In genomic region chr2:173561851-173562442, GRCm38 (mm10) we compare ENCODE assay signal across 8 mouse cellular contexts. TPM values are rescaled to one million over a fixed set of nuclear protein-coding genes. Genes with fewer than 3 reads are reported as not detected.
A peak's percentile ranks its signal among the peaks of the same experiment; 100 is the strongest.
DNase-seq lines count a peak whose midpoint lies in the region; ATAC-seq lines count a peak whose summit lies in the region.

No protein-coding gene starts in this region.

- peak; percentile 86 for ATAC-seq in megakaryocyte progenitor cell, adult 5-6 weeks (replicated peaks; ENCODE audit: poor library complexity)

- peak; percentile 79 for DNase-seq in B cell, adult 2 months
- DNase-seq in R1 (ENCODE audit: low read depth, low spot score): peak; percentile 55
- DNase-seq in embryo, embryonic 11 days: peak; percentile 72
- DNase-seq in heart, postnatal 10 days: peak; percentile 73 to 82
- DNase-seq in left cerebral cortex, adult 11 months (ENCODE audit: low spot score): peak; percentile 53
- peak; percentile 88 for DNase-seq in right cerebral cortex, postnatal 14 days
- DNase-seq in yolk sac, embryonic 10.5 days (ENCODE audit: low spot score): peak; percentile 28

- intact Hi-C loops in heart, postnatal 10 days (cut with DNase I): loop anchor here (1.0 to 5.0 kb wide), 4 partner anchors 376 to 1340 kb away; no protein-coding TSS in a partner anchor

RNA-seq across cellular contexts. Expression of gene Ankrd60, which starts 16.2 kb away (rescaled TPM):
- not detected for total RNA-seq in heart, postnatal 10 days (2021)
- 0.88 TPM in 1 of 2 replicates, not detected in the other for total RNA-seq in megakaryocyte progenitor cell, adult 5-6 weeks (2015)
- total RNA-seq in megakaryocyte progenitor cell, adult 5-6 weeks (2017): not detected in 2 replicates

RNA-seq across cellular contexts. Expression of gene 1700021F07Rik, which starts 39.6 kb away (rescaled TPM):
- total RNA-seq in heart, postnatal 10 days (2021): not detected
- not detected in 2 replicates for total RNA-seq in megakaryocyte progenitor cell, adult 5-6 weeks (2015)
- total RNA-seq in megakaryocyte progenitor cell, adult 5-6 weeks (2017): not detected in 2 replicates

Comparison
In these comparisons a context has a peak if more than half of its experiments do, and no peak if none do; other contexts are left out.
1. Peak in every context shown above with its lines: DNase-seq and ATAC-seq.
2. DNase-seq: peak in every context shown above with its lines; median percentile 88 in right cerebral cortex, postnatal 14 days; 79 in B cell, adult 2 months; 78 in heart, postnatal 10 days; 72 in embryo, embryonic 11 days; 55 in R1; 53 in left cerebral cortex, adult 11 months; 28 in yolk sac, embryonic 10.5 days.